Mouse (Mus musculus): Measurements from ENCODE around the gene Hyou1. TPM values are rescaled to one million over a fixed set of nuclear protein-coding genes. Genes with fewer than 3 reads are reported as not detected.
"Not testable (repeated sequence)": the region's sequence is repeated elsewhere in the genome, so short reads cannot be mapped to it uniquely, and the experiment has no call there.

Hyou1 gene
- total and polyA plus RNA-seq, 2 experiments: 87.8 to 111 TPM

DNA sequence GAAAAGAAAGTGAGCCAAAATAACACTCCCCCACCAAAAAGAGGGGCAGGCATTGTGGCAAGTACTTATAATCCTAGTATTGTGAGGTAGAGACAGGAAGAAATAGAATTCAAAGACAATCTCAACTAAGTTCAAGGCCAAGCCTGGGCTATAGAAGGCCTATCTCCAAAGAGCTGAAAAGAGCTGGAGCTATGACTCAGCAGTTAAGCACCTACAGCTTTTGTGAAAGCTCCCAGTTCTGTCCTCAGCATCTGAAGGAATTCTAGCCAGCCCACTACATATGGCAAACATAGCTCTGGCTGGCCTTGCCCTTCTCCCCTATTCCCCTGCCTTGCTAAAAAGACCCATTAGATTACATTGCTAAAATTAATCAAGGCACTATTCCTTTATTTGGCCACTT lies 5.9 kb upstream of the Hyou1 start:
- H3K27ac ChIP-seq (replicated peaks; ENCODE audit: insufficient read depth, low read depth, low read length): peak overlapping the region; percentile 100
- H3K27me3 ChIP-seq (ENCODE audit: control insufficient read depth, insufficient read depth, low read length): no peaks in the 10 kb centered on the region
- no peak overlapping the region for H3K4me3 ChIP-seq (ENCODE audit: insufficient read depth, low read depth, low read length)
- H3K36me3 ChIP-seq (ENCODE audit: control insufficient read depth, insufficient read depth, low read length): no peaks in the 10 kb centered on the region
- peak overlapping the region; percentile 63; the same call in 1 of the 2 replicates for H3K9ac ChIP-seq (ENCODE audit: low read depth, low read length)
- no peaks in the 10 kb centered on the region for H3K79me2 ChIP-seq (ENCODE audit: control insufficient read depth, insufficient read depth, low read length)
- peaks cover 11% of the 10 kb centered on the region for H3K4me1 ChIP-seq (ENCODE audit: control insufficient read depth, insufficient read depth, low read length)
- peak; percentile 80 for DNase-seq (ENCODE audit: extremely low read depth, low read depth, low spot score)
- TF ChIP-seq POLR2A (IDR thresholded peaks at IDR 0.05; ENCODE audit: extremely low read depth, insufficient read depth, low read length): no peak
- TF ChIP-seq CTCF (IDR thresholded peaks at IDR 0.05; ENCODE audit: low read depth, low read length): no peak

DNA sequence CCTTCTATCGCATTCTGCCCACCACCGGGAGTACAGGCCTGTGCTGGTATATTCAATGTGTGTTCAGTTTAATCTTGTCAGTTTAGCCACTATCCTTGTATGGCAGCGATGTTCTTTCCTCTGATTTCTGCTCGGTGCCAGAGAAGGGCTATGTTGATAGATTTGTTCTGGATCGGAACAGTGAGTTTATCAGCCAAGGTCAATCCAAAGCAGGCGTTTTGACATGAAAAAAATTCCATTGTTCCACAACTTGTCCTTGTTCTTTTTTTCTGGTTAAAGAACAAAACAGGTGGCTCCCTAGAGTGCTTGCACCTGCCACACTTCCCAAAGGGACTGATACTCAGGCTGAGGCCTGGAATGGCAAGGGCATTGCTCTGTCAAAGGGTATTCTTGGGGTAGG lies 3.1 kb upstream of the Hyou1 start:
- peaks cover 16% of the 10 kb centered on the region; the same call in 1 of the 2 replicates for H3K79me2 ChIP-seq (ENCODE audit: control insufficient read depth, insufficient read depth, low read length)
- no peak overlapping the region for H3K9ac ChIP-seq (ENCODE audit: low read depth, low read length)
- DNase-seq (ENCODE audit: extremely low read depth, low read depth, low spot score): peak; percentile 76
- peaks cover 20% of the 10 kb centered on the region for H3K4me1 ChIP-seq (ENCODE audit: control insufficient read depth, insufficient read depth, low read length)
- peak overlapping the region; percentile 60 for H3K27ac ChIP-seq (replicated peaks; ENCODE audit: insufficient read depth, low read depth, low read length)
- H3K27me3 ChIP-seq (ENCODE audit: control insufficient read depth, insufficient read depth, low read length): no peaks in the 10 kb centered on the region
- 45% methylated on average over 6 of the region's 6 CpGs for WGBS
- peaks cover 3% of the 10 kb centered on the region; the same call in 1 of the 2 replicates for H3K36me3 ChIP-seq (ENCODE audit: control insufficient read depth, insufficient read depth, low read length)
- TF ChIP-seq POLR2A (IDR thresholded peaks at IDR 0.05; ENCODE audit: extremely low read depth, insufficient read depth, low read length) (no peak), CTCF (IDR thresholded peaks at IDR 0.05; ENCODE audit: low read depth, low read length) (no peak)
- H3K4me3 ChIP-seq (ENCODE audit: insufficient read depth, low read depth, low read length): no peak overlapping the region

- H3K36me3 ChIP-seq (ENCODE audit: control insufficient read depth, insufficient read depth, low read length): peaks cover 12% of the 10 kb centered on the region; the same call in 1 of the 2 replicates
- peaks cover 17% of the 10 kb centered on the region; the same call in 1 of the 2 replicates for H3K79me2 ChIP-seq (ENCODE audit: control insufficient read depth, insufficient read depth, low read length)
- not testable (repeated sequence) for H3K27me3 ChIP-seq (ENCODE audit: control insufficient read depth, insufficient read depth, low read length); H3K9ac ChIP-seq (ENCODE audit: low read depth, low read length); H3K27ac ChIP-seq (replicated peaks; ENCODE audit: insufficient read depth, low read depth, low read length); DNase-seq (ENCODE audit: extremely low read depth, low read depth, low spot score); H3K4me3 ChIP-seq (ENCODE audit: insufficient read depth, low read depth, low read length)
- 84% methylated on average over 2 of the region's 2 CpGs for WGBS
- H3K4me1 ChIP-seq (ENCODE audit: control insufficient read depth, insufficient read depth, low read length): peaks cover 28% of the 10 kb centered on the region
Measured at GRCm38 (mm10) chr9:44377335-44377734, 2.0 kb upstream of the Hyou1 start.

DNA sequence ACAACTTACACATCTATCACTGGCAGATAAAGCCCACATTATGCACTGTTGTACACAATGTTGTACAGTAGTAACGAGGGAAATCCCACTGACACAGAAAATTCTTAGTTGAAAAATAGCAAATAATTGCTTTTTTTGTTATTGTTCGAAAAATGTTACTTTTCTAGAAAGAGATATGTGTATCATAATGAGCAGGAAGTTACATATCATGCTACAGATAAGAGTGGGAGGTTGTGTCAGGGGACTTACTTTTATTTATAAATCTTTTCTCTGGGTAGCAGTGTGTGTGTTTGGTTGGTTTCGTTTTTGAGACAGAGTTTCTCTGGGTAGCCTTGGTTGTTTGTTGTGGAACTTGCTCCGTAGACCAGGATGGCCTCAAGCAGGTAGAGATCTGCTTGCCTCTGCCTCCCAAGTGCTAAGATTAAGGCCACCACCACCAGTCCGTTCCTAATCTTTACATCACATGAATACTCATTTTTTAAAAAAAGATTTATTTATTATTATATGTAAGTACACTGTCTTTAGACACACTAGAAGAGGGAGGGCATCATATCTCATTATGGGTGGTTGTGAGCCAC lies 1.0 kb upstream of the Hyou1 start:
- TF ChIP-seq CTCF (IDR thresholded peaks at IDR 0.05; ENCODE audit: low read depth, low read length) (no peak), POLR2A (IDR thresholded peaks at IDR 0.05; ENCODE audit: extremely low read depth, insufficient read depth, low read length) (no peak)
- no peak for DNase-seq (ENCODE audit: extremely low read depth, low read depth, low spot score)
- H3K36me3 ChIP-seq (ENCODE audit: control insufficient read depth, insufficient read depth, low read length): peaks cover 21% of the 10 kb centered on the region; the same call in 1 of the 2 replicates
- peak overlapping the region; percentile 76; the same call in 1 of the 2 replicates for H3K4me3 ChIP-seq (ENCODE audit: insufficient read depth, low read depth, low read length)
- peak overlapping the region; percentile 72; the same call in 1 of the 2 replicates for H3K27ac ChIP-seq (replicated peaks; ENCODE audit: insufficient read depth, low read depth, low read length)
- H3K79me2 ChIP-seq (ENCODE audit: control insufficient read depth, insufficient read depth, low read length): peaks cover 17% of the 10 kb centered on the region; the same call in 1 of the 2 replicates
- 50% methylated on average over 5 of the region's 5 CpGs for WGBS
- H3K4me1 ChIP-seq (ENCODE audit: control insufficient read depth, insufficient read depth, low read length): peaks cover 27% of the 10 kb centered on the region
- H3K27me3 ChIP-seq (ENCODE audit: control insufficient read depth, insufficient read depth, low read length): no peaks in the 10 kb centered on the region
- H3K9ac ChIP-seq (ENCODE audit: low read depth, low read length): peak overlapping the region; percentile 66; the same call in 1 of the 2 replicates

DNA sequence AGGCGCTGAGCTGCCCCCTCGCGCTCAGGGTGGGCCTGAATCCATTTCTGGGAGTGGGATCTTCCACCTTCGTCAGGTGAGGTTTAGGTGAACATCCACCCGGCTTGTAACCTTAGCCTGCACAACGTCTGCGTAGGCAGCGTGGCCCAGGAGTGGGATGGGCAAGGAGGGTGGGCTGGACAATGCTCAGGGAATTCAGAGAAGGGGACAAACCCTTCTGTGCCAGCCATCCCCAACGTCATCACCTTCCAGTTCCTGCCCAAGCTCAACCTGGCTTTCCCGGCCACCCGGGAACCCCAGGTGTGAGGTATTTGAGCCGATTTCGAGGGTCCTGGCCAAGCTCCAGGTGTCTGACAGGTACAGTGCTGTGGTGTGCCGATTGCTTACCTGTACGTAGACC lies 572 bp downstream of the Hyou1 start:
- Histone ChIP-seq H3K9ac (ENCODE audit: low read depth, low read length) (peak overlapping the region; percentile 82), H3K79me2 (ENCODE audit: control insufficient read depth, insufficient read depth, low read length) (peaks cover 17% of the 10 kb centered on the region; the same call in 1 of the 2 replicates), H3K27me3 (ENCODE audit: control insufficient read depth, insufficient read depth, low read length) (no peaks in the 10 kb centered on the region), H3K4me1 (ENCODE audit: control insufficient read depth, insufficient read depth, low read length) (peaks cover 20% of the 10 kb centered on the region), H3K4me3 (ENCODE audit: insufficient read depth, low read depth, low read length) (peak overlapping the region; percentile 75), H3K27ac (replicated peaks; ENCODE audit: insufficient read depth, low read depth, low read length) (peak overlapping the region; percentile 60), H3K36me3 (ENCODE audit: control insufficient read depth, insufficient read depth, low read length) (peaks cover 36% of the 10 kb centered on the region; the same call in 1 of the 2 replicates)
- TF ChIP-seq CTCF (IDR thresholded peaks at IDR 0.05; ENCODE audit: low read depth, low read length): no peak
- DNase-seq (ENCODE audit: extremely low read depth, low read depth, low spot score): no peak
- 1% methylated on average over 15 of the region's 15 CpGs for WGBS

- Histone ChIP-seq H3K79me2 (ENCODE audit: control insufficient read depth, insufficient read depth, low read length) (peaks cover 16% of the 10 kb centered on the region; the same call in 1 of the 2 replicates), H3K36me3 (ENCODE audit: control insufficient read depth, insufficient read depth, low read length) (peaks cover 79% of the 10 kb centered on the region), H3K4me1 (ENCODE audit: control insufficient read depth, insufficient read depth, low read length) (peaks cover 20% of the 10 kb centered on the region), H3K27ac (replicated peaks; ENCODE audit: insufficient read depth, low read depth, low read length) (no peak overlapping the region), H3K27me3 (ENCODE audit: control insufficient read depth, insufficient read depth, low read length) (no peaks in the 10 kb centered on the region), H3K9ac (ENCODE audit: low read depth, low read length) (no peak overlapping the region), H3K4me3 (ENCODE audit: insufficient read depth, low read depth, low read length) (no peak overlapping the region)
- WGBS: 84% methylated on average over 13 of the region's 13 CpGs
- TF ChIP-seq CTCF (IDR thresholded peaks at IDR 0.05; ENCODE audit: low read depth, low read length) (no peak), POLR2A (IDR thresholded peaks at IDR 0.05; ENCODE audit: extremely low read depth, insufficient read depth, low read length) (no peak)
- no peak for DNase-seq (ENCODE audit: extremely low read depth, low read depth, low spot score)
Measured at GRCm38 (mm10) chr9:44384596-44384995, 5.3 kb downstream of the Hyou1 start.

Measured in liver, adult 2 months (tissue).